Mouse (Mus musculus): ENCODE data around the gene Gpr176. TPM values are rescaled to one million over a fixed set of nuclear protein-coding genes. Genes with fewer than 3 reads are reported as not detected.
A peak's percentile ranks its signal among the peaks of the same experiment; 100 is the strongest.

Gene Gpr176
- polyA plus RNA-seq (2015; fragmentation: Nextera tagmentation; extraction: Ambion mirVana), result 4.0 and 5.2 TPM in 2 replicates

GRCm38 (mm10) chr2:118372901-118373571, at the start of gene Gpr176:
Gpr176 (minus strand) TSS chr2:118373419.
- under 1% methylated on average over 47 of the region's 59 CpGs for WGBS

GRCm38 (mm10) chr2:118422385-118422784, 49.2 kb upstream of the Gpr176 start:
- Histone ChIP-seq H3K9me3 (no peaks in the 10 kb centered on the region), H3K4me2 (replicated peaks) (no peak overlapping the region), H3K4me3 (no peak overlapping the region), H3K27me3 (no peaks in the 10 kb centered on the region), H3K4me1 (no peaks in the 10 kb centered on the region), H3K36me3 (peaks cover 15% of the 10 kb centered on the region), H3K9ac (replicated peaks) (no peak overlapping the region), H3K27ac (replicated peaks) (no peak overlapping the region)
- no peak for ATAC-seq (replicated peaks)
- WGBS, result 87% methylated on average over 8 of the region's 8 CpGs

More at GRCm38 (mm10) chr2:118372901-118373571, at the start of gene Gpr176:
- H3K9ac ChIP-seq (replicated peaks), result peak within 1 kb of the TSS; percentile 59
- no peaks in the 10 kb centered on the region for H3K9me3 ChIP-seq
- H3K27me3 ChIP-seq, result peaks cover 3% of the 10 kb centered on the region; the same call in 1 of the 2 replicates
- H3K4me2 ChIP-seq (replicated peaks), result peak within 1 kb of the TSS; percentile 93
- H3K36me3 ChIP-seq, result no peaks in the 10 kb centered on the region
- H3K4me1 ChIP-seq, result peaks cover 22% of the 10 kb centered on the region
- H3K4me3 ChIP-seq, result peak within 1 kb of the TSS; percentile 50
- peak within 1 kb of the TSS; percentile 60 for H3K27ac ChIP-seq (replicated peaks)
- ATAC-seq (replicated peaks), result peak; percentile 88

GRCm38 (mm10) chr2:118421951-118422350, 48.7 kb upstream of the Gpr176 start:
- Histone ChIP-seq H3K4me3 (no peak overlapping the region), H3K4me1 (no peaks in the 10 kb centered on the region), H3K4me2 (replicated peaks) (no peak overlapping the region), H3K9me3 (no peaks in the 10 kb centered on the region), H3K9ac (replicated peaks) (no peak overlapping the region), H3K36me3 (peaks cover 19% of the 10 kb centered on the region), H3K27me3 (no peaks in the 10 kb centered on the region), H3K27ac (replicated peaks) (no peak overlapping the region)
- no peak for ATAC-seq (replicated peaks)
- 90% methylated on average over 15 of the region's 15 CpGs for WGBS

- Histone ChIP-seq H3K9me3 (no peaks in the 10 kb centered on the region), H3K4me2 (replicated peaks) (no peak overlapping the region), H3K9ac (replicated peaks) (no peak overlapping the region), H3K27me3 (no peaks in the 10 kb centered on the region), H3K4me1 (no peaks in the 10 kb centered on the region), H3K27ac (replicated peaks) (no peak overlapping the region), H3K4me3 (no peak overlapping the region), H3K36me3 (peaks cover 34% of the 10 kb centered on the region)
- WGBS, result 91% methylated on average over 4 of the region's 4 CpGs
- ATAC-seq (replicated peaks), result no peak
Observed at GRCm38 (mm10) chr2:118418076-118418475, 44.9 kb upstream of the Gpr176 start.

GRCm38 (mm10) chr2:118415601-118416355, 42.6 kb upstream of the Gpr176 start:
- no peak overlapping the region for H3K4me2 ChIP-seq (replicated peaks)
- H3K4me3 ChIP-seq, result no peak overlapping the region
- H3K27ac ChIP-seq (replicated peaks), result no peak overlapping the region
- peaks cover 39% of the 10 kb centered on the region for H3K36me3 ChIP-seq
- ATAC-seq (replicated peaks), result no peak
- H3K9me3 ChIP-seq, result no peaks in the 10 kb centered on the region
- no peak overlapping the region for H3K9ac ChIP-seq (replicated peaks)
- 94% methylated on average over 6 of the region's 6 CpGs for WGBS
- H3K27me3 ChIP-seq, result no peaks in the 10 kb centered on the region
- no peaks in the 10 kb centered on the region for H3K4me1 ChIP-seq

- Histone ChIP-seq H3K4me3 (no peak overlapping the region), H3K27ac (replicated peaks) (no peak overlapping the region), H3K9me3 (no peaks in the 10 kb centered on the region), H3K9ac (replicated peaks) (no peak overlapping the region), H3K4me2 (replicated peaks) (no peak overlapping the region), H3K36me3 (peaks cover 39% of the 10 kb centered on the region), H3K4me1 (no peaks in the 10 kb centered on the region), H3K27me3 (no peaks in the 10 kb centered on the region)
- WGBS, result 92% methylated on average over 11 of the region's 11 CpGs
- no peak for ATAC-seq (replicated peaks)
Observed at GRCm38 (mm10) chr2:118412821-118413220, 39.6 kb upstream of the Gpr176 start.

GRCm38 (mm10) chr2:118408336-118408895, 35.2 kb upstream of the Gpr176 start:
- Histone ChIP-seq H3K9me3 (no peaks in the 10 kb centered on the region), H3K36me3 (peaks cover 20% of the 10 kb centered on the region), H3K4me3 (no peak overlapping the region), H3K9ac (replicated peaks) (no peak overlapping the region), H3K4me2 (replicated peaks) (no peak overlapping the region), H3K27ac (replicated peaks) (no peak overlapping the region), H3K4me1 (no peaks in the 10 kb centered on the region), H3K27me3 (no peaks in the 10 kb centered on the region)
- no peak for ATAC-seq (replicated peaks)
- 91% methylated on average over 4 of the region's 4 CpGs for WGBS

GRCm38 (mm10) chr2:118406811-118407210, 33.6 kb upstream of the Gpr176 start:
- ATAC-seq (replicated peaks), result no peak
- Histone ChIP-seq H3K4me1 (no peaks in the 10 kb centered on the region), H3K4me3 (no peak overlapping the region), H3K27me3 (no peaks in the 10 kb centered on the region), H3K9me3 (no peaks in the 10 kb centered on the region), H3K36me3 (peaks cover 10% of the 10 kb centered on the region), H3K27ac (replicated peaks) (no peak overlapping the region), H3K4me2 (replicated peaks) (no peak overlapping the region), H3K9ac (replicated peaks) (no peak overlapping the region)
- 78% methylated on average over 2 of the region's 2 CpGs for WGBS

- Histone ChIP-seq H3K27ac (replicated peaks) (no peak overlapping the region), H3K9me3 (no peaks in the 10 kb centered on the region), H3K4me2 (replicated peaks) (no peak overlapping the region), H3K4me1 (no peaks in the 10 kb centered on the region), H3K27me3 (no peaks in the 10 kb centered on the region), H3K4me3 (no peak overlapping the region), H3K9ac (replicated peaks) (no peak overlapping the region), H3K36me3 (no peaks in the 10 kb centered on the region)
- ATAC-seq (replicated peaks), result no peak
- 89% methylated on average over 4 of the region's 4 CpGs for WGBS
Observed at GRCm38 (mm10) chr2:118405568-118405967, 32.3 kb upstream of the Gpr176 start.

- Histone ChIP-seq H3K4me3 (no peak overlapping the region), H3K27me3 (no peaks in the 10 kb centered on the region), H3K27ac (replicated peaks) (no peak overlapping the region), H3K4me2 (replicated peaks) (no peak overlapping the region), H3K9me3 (no peaks in the 10 kb centered on the region), H3K4me1 (no peaks in the 10 kb centered on the region), H3K9ac (replicated peaks) (no peak overlapping the region), H3K36me3 (no peaks in the 10 kb centered on the region)
- WGBS, result 57% methylated on average over 5 of the region's 5 CpGs
- ATAC-seq (replicated peaks), result peak; percentile 64; the same call in 1 of the 2 replicates
Observed at GRCm38 (mm10) chr2:118404336-118404735, 31.1 kb upstream of the Gpr176 start.

- no peak overlapping the region for H3K9ac ChIP-seq (replicated peaks)
- H3K9me3 ChIP-seq, result no peaks in the 10 kb centered on the region
- H3K4me1 ChIP-seq, result no peaks in the 10 kb centered on the region
- no peak overlapping the region for H3K4me3 ChIP-seq
- no peaks in the 10 kb centered on the region for H3K36me3 ChIP-seq
- WGBS, result 60% methylated on average over 5 of the region's 5 CpGs
- no peak overlapping the region for H3K4me2 ChIP-seq (replicated peaks)
- H3K27ac ChIP-seq (replicated peaks), result no peak overlapping the region
- no peak for ATAC-seq (replicated peaks)
- no peaks in the 10 kb centered on the region for H3K27me3 ChIP-seq
Observed at GRCm38 (mm10) chr2:118401834-118402727, 28.9 kb upstream of the Gpr176 start.

Data from forebrain, embryonic 15.5 days (tissue).